Mouse (Mus musculus): ENCODE data around the gene Ier5. TPM values are rescaled to one million over a fixed set of nuclear protein-coding genes. Genes with fewer than 3 reads are reported as not detected.

Gene Ier5
- polyA plus RNA-seq, 1 experiment, result 58.7 TPM

DNA sequence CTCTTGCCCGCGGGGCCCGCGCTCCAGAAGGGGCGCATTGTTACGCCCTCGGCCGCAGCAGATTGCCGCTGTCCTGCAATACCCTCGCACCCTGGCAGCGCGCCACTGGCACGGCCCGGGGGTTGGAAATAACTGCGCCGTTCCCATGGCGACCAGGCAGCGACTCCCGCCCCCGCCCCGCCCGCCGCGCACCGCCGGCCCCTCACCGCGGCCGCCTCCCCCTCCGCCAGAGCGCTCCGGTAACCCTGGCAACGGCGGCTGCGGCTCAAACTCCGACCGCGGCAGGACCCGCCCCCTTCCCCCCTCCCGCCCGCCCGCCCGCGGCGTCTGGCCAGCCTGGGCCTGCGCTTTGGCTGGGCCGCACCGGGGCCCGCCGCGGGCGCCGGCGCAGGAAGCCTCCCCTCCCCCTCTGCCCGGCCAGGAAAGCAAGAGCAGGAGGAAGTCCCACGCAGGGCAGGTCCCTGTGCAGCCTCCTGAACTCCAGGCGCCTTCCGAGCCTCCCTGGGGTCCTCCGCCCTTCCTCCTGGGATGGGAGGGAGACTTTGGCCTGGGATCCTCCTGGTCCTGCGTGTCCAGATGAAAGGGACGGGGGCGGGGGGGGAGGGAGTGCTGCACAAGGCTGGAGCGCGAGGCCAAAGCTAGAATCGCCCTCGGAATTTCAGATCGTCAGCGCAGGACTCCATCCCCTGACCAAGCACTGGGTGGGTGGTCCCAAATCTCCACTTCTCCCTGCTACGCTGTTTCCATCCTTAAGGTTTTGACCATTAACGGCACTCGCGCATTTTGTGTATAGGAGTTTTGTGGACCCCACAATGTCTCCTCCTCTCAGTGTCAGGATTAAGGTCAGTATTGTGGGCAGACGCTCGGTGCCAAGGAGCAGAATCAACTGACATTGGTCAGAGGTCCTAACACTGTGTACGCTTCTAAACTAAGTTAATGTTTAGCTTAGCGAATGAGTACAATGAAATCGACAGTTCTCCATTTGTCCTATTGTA, 15.9 kb downstream of the Ier5 start:
- Histone ChIP-seq H3K27ac (ENCODE audit: insufficient read depth, low read depth, low read length) (peak overlapping the region; percentile 50), H3K4me3 (ENCODE audit: insufficient read depth, low read length) (peak overlapping the region; percentile 65), H3K4me1 (ENCODE audit: control insufficient read depth, insufficient read depth, low read length) (peaks cover 43% of the 10 kb centered on the region)
- no peak for TF ChIP-seq CTCF (IDR thresholded peaks at IDR 0.05; ENCODE audit: low read depth, low read length)
- no peak for TF ChIP-seq POLR2A (IDR thresholded peaks at IDR 0.05; ENCODE audit: borderline replicate concordance, low read depth, low read length)

GRCm38 (mm10) chr1:155082965-155083268, 16.5 kb downstream of the Ier5 start:
- Histone ChIP-seq H3K27ac (ENCODE audit: insufficient read depth, low read depth, low read length) (peak overlapping the region; percentile 50), H3K4me3 (ENCODE audit: insufficient read depth, low read length) (peak overlapping the region; percentile 65), H3K4me1 (ENCODE audit: control insufficient read depth, insufficient read depth, low read length) (peaks cover 43% of the 10 kb centered on the region)
- TF ChIP-seq CTCF (IDR thresholded peaks at IDR 0.05; ENCODE audit: low read depth, low read length), result no peak
- TF ChIP-seq POLR2A (IDR thresholded peaks at IDR 0.05; ENCODE audit: borderline replicate concordance, low read depth, low read length), result no peak

DNA sequence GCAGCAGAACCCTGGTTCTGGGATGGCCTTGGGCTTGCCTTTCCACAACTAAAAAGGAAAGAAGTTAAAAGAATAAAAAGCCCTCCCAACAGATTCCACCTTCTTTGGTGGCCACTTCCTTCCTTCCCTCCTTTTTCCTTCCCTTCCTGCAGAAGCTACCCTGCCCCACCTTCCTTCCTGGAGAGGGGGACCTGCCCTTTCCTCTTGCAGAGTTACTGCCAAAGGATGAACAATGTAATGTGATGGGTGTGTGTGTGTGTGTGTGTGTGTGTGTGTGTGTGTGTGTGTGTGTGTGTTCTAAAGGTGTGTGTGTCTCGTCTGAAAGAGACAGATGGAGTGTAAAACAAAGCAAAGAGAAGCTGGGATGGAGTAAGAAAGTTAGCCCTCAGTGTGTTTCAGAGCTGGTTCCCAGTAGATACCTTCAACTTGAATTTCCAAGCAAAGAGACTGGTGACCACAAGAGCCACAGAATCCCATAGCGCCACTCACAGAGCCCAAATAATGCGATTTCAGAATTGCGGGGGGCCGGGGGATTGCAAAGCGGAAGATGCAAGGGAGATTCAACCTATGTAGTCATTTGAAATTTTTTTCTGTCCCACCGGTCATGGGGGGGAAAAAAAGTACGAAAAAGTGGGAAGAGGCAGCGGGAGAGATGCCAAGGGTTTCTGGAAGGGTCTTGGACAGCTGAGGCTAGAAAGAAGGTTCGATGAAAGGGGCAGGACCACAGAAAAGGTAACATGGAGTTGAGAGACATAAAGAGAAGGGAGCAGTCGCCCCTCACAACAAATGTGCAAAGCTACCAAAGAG, 17.1 kb downstream of the Ier5 start:
- H3K27ac ChIP-seq (ENCODE audit: insufficient read depth, low read depth, low read length), result no peak overlapping the region
- H3K4me3 ChIP-seq (ENCODE audit: insufficient read depth, low read length), result 0 out of 2 replicates have a peak overlapping the region, but pooled peaks have one; percentile 65
- peaks cover 40% of the 10 kb centered on the region for H3K4me1 ChIP-seq (ENCODE audit: control insufficient read depth, insufficient read depth, low read length)
- TF ChIP-seq POLR2A (IDR thresholded peaks at IDR 0.05; ENCODE audit: borderline replicate concordance, low read depth, low read length) (no peak), CTCF (IDR thresholded peaks at IDR 0.05; ENCODE audit: low read depth, low read length) (no peak)

- Histone ChIP-seq H3K4me1 (ENCODE audit: control insufficient read depth, insufficient read depth, low read length) (peaks cover 46% of the 10 kb centered on the region), H3K4me3 (ENCODE audit: insufficient read depth, low read length) (no peak overlapping the region)
- TF ChIP-seq CTCF (IDR thresholded peaks at IDR 0.05; ENCODE audit: low read depth, low read length) (no peak), POLR2A (IDR thresholded peaks at IDR 0.05; ENCODE audit: borderline replicate concordance, low read depth, low read length) (no peak)
These were observed 21.8 kb downstream of the Ier5 start for GRCm38 (mm10) chr1:155077675-155078074.

DNA sequence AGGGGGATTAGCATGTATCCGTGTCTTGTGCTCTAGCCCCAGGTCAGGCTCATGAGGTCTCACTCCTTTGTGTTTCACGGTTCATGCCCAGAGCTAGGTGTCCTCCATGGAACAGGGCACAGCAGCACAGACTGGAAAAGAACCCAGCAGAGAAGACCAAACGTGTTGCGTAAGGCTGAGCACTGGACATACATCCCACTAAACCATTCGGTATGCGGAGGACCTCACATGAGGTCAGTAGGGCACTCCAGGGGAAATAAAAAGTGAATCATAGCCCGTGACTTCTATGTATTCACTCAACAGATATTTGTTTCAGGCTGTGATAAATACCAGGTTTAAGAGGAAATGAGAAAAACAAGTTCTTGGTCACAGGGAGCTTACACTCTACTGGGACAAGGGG, 23.6 kb downstream of the Ier5 start:
- Histone ChIP-seq H3K27ac (ENCODE audit: insufficient read depth, low read depth, low read length) (peak overlapping the region; percentile 71), H3K4me3 (ENCODE audit: insufficient read depth, low read length) (no peak overlapping the region), H3K4me1 (ENCODE audit: control insufficient read depth, insufficient read depth, low read length) (peaks cover 54% of the 10 kb centered on the region)
- TF ChIP-seq POLR2A (IDR thresholded peaks at IDR 0.05; ENCODE audit: borderline replicate concordance, low read depth, low read length), result no peak
- no peak for TF ChIP-seq CTCF (IDR thresholded peaks at IDR 0.05; ENCODE audit: low read depth, low read length)

More at GRCm38 (mm10) chr1:155077675-155078074, 21.8 kb downstream of the Ier5 start:
- H3K27ac ChIP-seq (ENCODE audit: insufficient read depth, low read depth, low read length), result no peak overlapping the region

- no peak for TF ChIP-seq CTCF (IDR thresholded peaks at IDR 0.05; ENCODE audit: low read depth, low read length)
- no peak for TF ChIP-seq POLR2A (IDR thresholded peaks at IDR 0.05; ENCODE audit: borderline replicate concordance, low read depth, low read length)
- Histone ChIP-seq H3K27ac (ENCODE audit: insufficient read depth, low read depth, low read length) (peak overlapping the region; percentile 71), H3K4me3 (ENCODE audit: insufficient read depth, low read length) (no peak overlapping the region), H3K4me1 (ENCODE audit: control insufficient read depth, insufficient read depth, low read length) (peaks cover 61% of the 10 kb centered on the region)
These were observed 24.6 kb downstream of the Ier5 start for GRCm38 (mm10) chr1:155074856-155075255.

DNA sequence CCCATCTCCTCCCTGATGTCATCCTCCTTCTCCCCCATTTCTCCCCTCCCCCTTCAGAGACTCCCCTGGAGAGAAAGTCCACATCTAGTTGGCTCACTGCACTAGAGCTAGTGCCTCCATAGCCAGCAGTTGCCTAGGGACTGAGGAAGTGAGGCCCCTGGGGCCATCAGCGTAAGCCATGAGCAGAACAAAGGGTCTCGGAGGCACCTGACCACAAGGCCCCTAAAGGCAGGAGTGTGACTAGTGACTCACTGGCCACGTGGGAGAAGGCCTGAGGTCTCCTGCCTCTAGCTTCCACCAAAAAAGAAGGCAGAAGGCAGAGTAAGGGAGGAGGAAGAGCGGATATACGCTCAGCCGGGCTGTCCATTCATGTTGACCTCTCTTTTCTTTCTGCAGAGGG, 25.5 kb downstream of the Ier5 start:
- TF ChIP-seq POLR2A (IDR thresholded peaks at IDR 0.05; ENCODE audit: borderline replicate concordance, low read depth, low read length), result no peak
- TF ChIP-seq CTCF (IDR thresholded peaks at IDR 0.05; ENCODE audit: low read depth, low read length), result no peak
- Histone ChIP-seq H3K4me1 (ENCODE audit: control insufficient read depth, insufficient read depth, low read length) (peaks cover 70% of the 10 kb centered on the region), H3K4me3 (ENCODE audit: insufficient read depth, low read length) (no peak overlapping the region), H3K27ac (ENCODE audit: insufficient read depth, low read depth, low read length) (peak overlapping the region; percentile 30)

DNA sequence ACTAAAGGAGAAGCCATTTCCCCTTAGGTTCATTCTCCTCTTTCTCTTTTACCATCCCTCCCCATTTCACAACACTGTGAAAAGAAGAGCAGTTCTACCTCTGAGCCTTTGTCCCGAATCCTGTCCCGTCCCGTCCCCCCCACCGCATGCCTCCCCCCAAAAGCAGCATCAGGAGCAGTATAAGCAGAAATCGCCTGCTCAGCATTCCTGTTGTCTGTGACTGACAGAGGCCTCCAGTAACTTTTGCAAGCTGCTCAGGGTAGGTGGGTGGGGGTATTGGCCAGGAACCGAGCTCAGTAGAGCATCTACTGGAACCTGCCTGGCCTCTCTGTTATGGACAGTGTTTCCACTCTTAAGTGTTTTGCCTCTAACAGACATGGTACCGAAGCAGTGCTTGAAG, 26.3 kb downstream of the Ier5 start:
- Histone ChIP-seq H3K4me1 (ENCODE audit: control insufficient read depth, insufficient read depth, low read length) (peaks cover 70% of the 10 kb centered on the region), H3K27ac (ENCODE audit: insufficient read depth, low read depth, low read length) (0 out of 2 replicates have a peak overlapping the region, but pooled peaks have one; percentile 10), H3K4me3 (ENCODE audit: insufficient read depth, low read length) (no peak overlapping the region)
- no peak for TF ChIP-seq CTCF (IDR thresholded peaks at IDR 0.05; ENCODE audit: low read depth, low read length)
- no peak for TF ChIP-seq POLR2A (IDR thresholded peaks at IDR 0.05; ENCODE audit: borderline replicate concordance, low read depth, low read length)

- TF ChIP-seq CTCF (IDR thresholded peaks at IDR 0.05; ENCODE audit: low read depth, low read length) (no peak), POLR2A (IDR thresholded peaks at IDR 0.05; ENCODE audit: borderline replicate concordance, low read depth, low read length) (no peak)
- Histone ChIP-seq H3K27ac (ENCODE audit: insufficient read depth, low read depth, low read length) (peak overlapping the region; percentile 81), H3K4me1 (ENCODE audit: control insufficient read depth, insufficient read depth, low read length) (peaks cover 78% of the 10 kb centered on the region), H3K4me3 (ENCODE audit: insufficient read depth, low read length) (no peak overlapping the region)
These were observed 28.1 kb downstream of the Ier5 start for GRCm38 (mm10) chr1:155071287-155071876.

Data from bone marrow macrophage, adult 2 months (primary cell).